Comparison of ENCODE assay signal across 8 mouse cellular contexts in the genomic region with DNA sequence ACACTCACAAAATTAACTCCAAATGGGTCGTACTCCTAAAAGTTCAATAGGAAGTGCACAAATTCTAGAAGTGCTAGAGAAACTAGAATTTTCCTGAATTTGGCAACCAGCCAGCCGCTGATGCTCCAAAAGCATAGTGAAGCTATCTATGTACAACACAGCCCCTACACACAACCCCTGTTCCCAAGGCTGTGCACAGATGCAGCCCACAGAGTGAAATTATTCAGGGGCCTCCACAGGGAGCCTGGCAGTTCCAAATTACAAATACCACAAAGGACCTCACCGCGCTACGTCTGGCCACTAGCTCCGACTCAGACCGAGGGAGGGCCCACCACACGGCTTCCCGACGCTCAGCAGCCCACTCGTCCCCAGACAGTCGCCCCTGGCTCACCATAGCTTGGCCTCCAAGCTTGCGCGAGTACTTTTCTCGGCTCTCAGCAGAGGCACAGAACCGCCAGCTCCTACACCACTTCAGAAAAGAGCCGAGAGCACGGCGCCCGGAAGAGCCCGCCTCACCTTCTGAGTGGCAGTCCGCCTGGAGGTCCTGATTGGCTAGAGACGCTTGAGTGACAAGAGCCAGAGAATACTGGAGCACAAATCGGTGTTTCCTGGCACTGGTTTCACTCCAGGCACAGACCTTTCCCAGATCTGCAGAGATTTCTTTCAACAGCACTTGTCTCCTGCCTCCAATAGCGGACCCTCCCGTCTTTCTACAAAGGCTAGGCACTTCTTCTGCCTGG. TPM values are rescaled to one million over a fixed set of nuclear protein-coding genes. Genes with fewer than 3 reads are reported as not detected.
A peak's percentile ranks its signal among the peaks of the same experiment; 100 is the strongest.
DNase-seq lines count a peak whose midpoint lies in the region; ATAC-seq lines count a peak whose summit lies in the region.

No protein-coding gene starts in this region.

- H3K9ac ChIP-seq in forebrain, embryonic 11.5 days (ENCODE audit: low read length): peak overlapping the region; percentile 95
- H3K9ac ChIP-seq in heart, embryonic 15.5 days: peak overlapping the region; percentile 87
- peak overlapping the region; percentile 73 for H3K9ac ChIP-seq in liver, embryonic 12.5 days

- peaks cover 10% of the 10 kb centered on the region; the same call in 1 of the 2 replicates for H3K36me3 ChIP-seq in forebrain, embryonic 11.5 days (ENCODE audit: control insufficient read depth, insufficient read depth, low read length)
- peaks cover 8% of the 10 kb centered on the region for H3K36me3 ChIP-seq in heart, embryonic 15.5 days
- no peaks in the 10 kb centered on the region for H3K36me3 ChIP-seq in liver, embryonic 12.5 days
- no peaks in the 10 kb centered on the region for H3K36me3 ChIP-seq in splenic B cell, adult 2 months (ENCODE audit: control insufficient read depth, insufficient read depth, low read length, poor library complexity, severe bottlenecking)

- peak; percentile 100 for ATAC-seq in CD4-positive, CD25-positive, alpha-beta regulatory T cell, adult 4 months
- ATAC-seq in forebrain, embryonic 11.5 days (replicated peaks; ENCODE audit: low FRiP score): peak; percentile 99
- peak; percentile 94 for ATAC-seq in heart, embryonic 15.5 days (replicated peaks; ENCODE audit: insufficient number of reproducible peaks, insufficient read depth, low FRiP score, low read depth)
- peak; percentile 89 for ATAC-seq in liver, embryonic 12.5 days

- peak overlapping the region; percentile 96 for H3K27ac ChIP-seq in forebrain, embryonic 11.5 days (ENCODE audit: low read depth, low read length)
- H3K27ac ChIP-seq in heart, embryonic 15.5 days: peak overlapping the region; percentile 97
- peak overlapping the region; percentile 77 for H3K27ac ChIP-seq in liver, embryonic 12.5 days

- peaks cover 8% of the 10 kb centered on the region; the same call in 1 of the 2 replicates for H3K9me3 ChIP-seq in forebrain, embryonic 11.5 days (ENCODE audit: control insufficient read depth, low read length)
- no peaks in the 10 kb centered on the region for H3K9me3 ChIP-seq in heart, embryonic 15.5 days (replicated peaks)
- no peaks in the 10 kb centered on the region for H3K9me3 ChIP-seq in liver, embryonic 12.5 days (replicated peaks)

- peak overlapping the region; percentile 71 for H3K4me3 ChIP-seq in forebrain, embryonic 11.5 days (ENCODE audit: low read depth, low read length)
- peak overlapping the region; percentile 77 for H3K4me3 ChIP-seq in heart, embryonic 15.5 days
- peak overlapping the region; percentile 67 for H3K4me3 ChIP-seq in liver, embryonic 12.5 days

- no peaks in the 10 kb centered on the region for H3K27me3 ChIP-seq in forebrain, embryonic 11.5 days (ENCODE audit: control insufficient read depth, insufficient read depth, low read length)
- H3K27me3 ChIP-seq in heart, embryonic 15.5 days: no peaks in the 10 kb centered on the region
- H3K27me3 ChIP-seq in liver, embryonic 12.5 days (replicated peaks): no peaks in the 10 kb centered on the region
- no peaks in the 10 kb centered on the region for H3K27me3 ChIP-seq in splenic B cell, adult 2 months (ENCODE audit: control insufficient read depth, insufficient read depth, low read length, poor library complexity, severe bottlenecking)

- H3K4me1 ChIP-seq in forebrain, embryonic 11.5 days (replicated peaks; ENCODE audit: control insufficient read depth, insufficient read depth, low read length): 0 out of 2 replicates have a peak, but pooled peaks cover 1% of the 10 kb centered on the region
- H3K4me1 ChIP-seq in heart, embryonic 15.5 days (replicated peaks): peaks cover 19% of the 10 kb centered on the region
- peaks cover 25% of the 10 kb centered on the region for H3K4me1 ChIP-seq in liver, embryonic 12.5 days

- WGBS in forebrain, embryonic 11.5 days: 2% methylated on average over 26 of the region's 26 CpGs
- WGBS in heart, embryonic 15.5 days: 1% methylated on average over 26 of the region's 26 CpGs
- under 1% methylated on average over 26 of the region's 26 CpGs for WGBS in liver, embryonic 12.5 days (ENCODE audit: insufficient replicate concordance)

- peak overlapping the region; percentile 61 for H3K4me2 ChIP-seq in forebrain, embryonic 11.5 days (ENCODE audit: low read depth, low read length, severe bottlenecking)
- peak overlapping the region; percentile 72 for H3K4me2 ChIP-seq in heart, embryonic 15.5 days
- peak overlapping the region; percentile 70 for H3K4me2 ChIP-seq in liver, embryonic 12.5 days

- DNase-seq in c-Kit-negative CD71-positive TER-119-positive erythroid progenitor cells, embryonic 14.5 days (ENCODE audit: low read depth, low spot score): peak; percentile 19
- peak; percentile 90 for DNase-seq in forebrain, embryonic 11.5 days (ENCODE audit: low spot score)
- DNase-seq in kidney, postnatal 14 days: peak; percentile 94
- peak; percentile 90 for DNase-seq in naive thymus-derived CD4-positive, alpha-beta T cell, adult 2 months (ENCODE audit: low read depth)
- peak; percentile 89 for DNase-seq in splenic B cell, adult 2 months (ENCODE audit: low read depth, low spot score)

RNA-seq across cellular contexts. Expression of a gene that starts 58.1 kb away (rescaled TPM):
- polyA plus RNA-seq in CD4-positive, CD25-positive, alpha-beta regulatory T cell, adult 4 months (2017; shearing (Covaris generic)): not detected
- not detected in 2 replicates for polyA plus RNA-seq in forebrain, embryonic 11.5 days (2014; fragmentation: Nextera tagmentation; extraction: Ambion mirVana)
- not detected in 2 replicates for polyA plus RNA-seq in heart, embryonic 15.5 days (2015; fragmentation: Nextera tagmentation; extraction: Ambion mirVana)
- not detected in 2 replicates for polyA plus RNA-seq in liver, embryonic 12.5 days (2016; fragmentation: Nextera tagmentation; extraction: Ambion mirVana)

Comparison
In these comparisons a context has a peak if more than half of its experiments do, and no peak if none do; other contexts are left out.
1. Peak in every context shown above with its lines: DNase-seq, ATAC-seq, H3K4me3 ChIP-seq and H3K27ac ChIP-seq.
2. DNase-seq: peak in every context shown above with its lines; median percentile 94 in kidney, postnatal 14 days; 90 in forebrain, embryonic 11.5 days; 90 in naive thymus-derived CD4-positive, alpha-beta T cell, adult 2 months; 89 in splenic B cell, adult 2 months; 19 in c-Kit-negative CD71-positive TER-119-positive erythroid progenitor cells, embryonic 14.5 days.